Mouse (Mus musculus) activated CD4-positive, CD25-positive, alpha-beta regulatory T cell, adult 9 weeks (primary cell): Measurements from ENCODE around the gene Lrcol1. TPM values are rescaled to one million over a fixed set of nuclear protein-coding genes. Genes with fewer than 3 reads are reported as not detected.

ENCODE experiments used
- polyA plus RNA-seq: library from polyadenylated mRNA; unstranded; fragments of 100-300 nt; shearing (Covaris generic); gene quantifications from one replicate; pipeline ENCODE4 v1.2.1, GENCODE M21; 2017

The Lrcol1 gene
- not detected for polyA plus RNA-seq

GRCm38 (mm10) chr5:110344524-110344923, at the start of gene Lrcol1:
Gene Lrcol1 (plus strand): TSS chr5:110344730.

GRCm38 (mm10) chr5:110342648-110343284, 1.8 kb upstream of the Lrcol1 start, which contains the start of gene P2rx2:
Gene P2rx2 (minus strand): TSS chr5:110343212.

Other genes starting within 250 kb of the Lrcol1 start
- gene Plcxd1, start 244.8 kb upstream of the Lrcol1 start, polyA plus RNA-seq = 3.1 TPM
- gene Gtpbp6, start 236.5 kb upstream of the Lrcol1 start, polyA plus RNA-seq = 51.6 TPM
- gene Zfp605, start 234.6 kb upstream of the Lrcol1 start, polyA plus RNA-seq = 6.4 TPM
- gene Chfr, start 208.9 kb upstream of the Lrcol1 start, polyA plus RNA-seq = 81.9 TPM
- 44.1 TPM for gene Golga3, start 168.0 kb upstream of the Lrcol1 start, polyA plus RNA-seq
- gene Ankle2, start 113.7 kb upstream of the Lrcol1 start, polyA plus RNA-seq = 11.8 TPM
- gene Pgam5, start 74.8 kb upstream of the Lrcol1 start, polyA plus RNA-seq = 24.1 TPM
- 6.0 TPM for gene Pxmp2, start 58.5 kb upstream of the Lrcol1 start, polyA plus RNA-seq
- gene Pole, start 58.4 kb upstream of the Lrcol1 start, polyA plus RNA-seq = 9.1 TPM
- not detected for gene P2rx2, start 1.5 kb upstream of the Lrcol1 start, polyA plus RNA-seq
- 1.8 TPM for gene Fbrsl1, start 103.8 kb downstream of the Lrcol1 start, polyA plus RNA-seq
- gene Galnt9, start 199.6 kb downstream of the Lrcol1 start, polyA plus RNA-seq = 7.5 TPM